Mouse (Mus musculus): ENCODE results near the gene Ednrb. TPM values are rescaled to one million over a fixed set of nuclear protein-coding genes. Genes with fewer than 3 reads are reported as not detected.

Ednrb gene
- polyA plus RNA-seq, 1 experiment from 2014 or later = 106 TPM

DNA sequence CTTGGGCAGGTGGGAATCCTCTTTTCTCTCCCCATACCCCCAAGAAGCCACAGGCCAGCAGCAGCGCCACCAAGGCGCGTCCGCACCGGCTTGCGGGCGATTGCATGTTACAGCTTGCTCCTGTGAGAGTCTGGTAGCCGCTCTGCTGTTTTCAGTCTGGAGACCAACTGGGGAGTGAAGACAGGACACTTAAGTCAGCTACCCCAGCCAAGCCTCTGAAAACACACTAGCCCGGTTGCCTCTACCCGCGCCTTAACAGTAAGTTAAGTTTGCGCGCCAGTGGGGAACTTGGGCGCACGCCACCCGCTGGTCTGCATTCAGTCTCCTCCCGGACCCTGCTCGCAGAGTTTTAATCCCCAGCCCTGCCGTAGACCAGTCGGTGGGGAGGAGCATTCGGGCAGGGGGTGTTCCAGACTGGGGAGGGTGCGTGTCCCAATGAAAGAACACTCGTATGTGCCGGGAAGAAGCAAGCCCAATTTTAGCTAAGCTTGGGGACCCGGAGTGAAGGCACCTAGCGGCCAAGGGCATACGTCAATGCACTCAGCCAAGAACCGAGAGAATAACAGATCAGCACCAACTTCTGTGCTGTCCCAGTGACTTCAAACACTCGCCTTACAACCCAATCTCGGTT is 716 bp downstream of the Ednrb start:
- Histone ChIP-seq H3K27ac (replicated peaks) (peak overlapping the region; percentile 78), H3K4me2 (replicated peaks) (peak overlapping the region; percentile 91), H3K36me3 (no peaks in the 10 kb centered on the region), H3K9ac (replicated peaks) (peak overlapping the region; percentile 63), H3K27me3 (no peaks in the 10 kb centered on the region), H3K4me3 (peak overlapping the region; percentile 61), H3K9me3 (no peaks in the 10 kb centered on the region), H3K4me1 (peaks cover 24% of the 10 kb centered on the region)
- WGBS = under 1% methylated on average over 30 of the region's 30 CpGs
- ATAC-seq (ENCODE audit: low FRiP score, low read depth) = peak; percentile 83

DNA sequence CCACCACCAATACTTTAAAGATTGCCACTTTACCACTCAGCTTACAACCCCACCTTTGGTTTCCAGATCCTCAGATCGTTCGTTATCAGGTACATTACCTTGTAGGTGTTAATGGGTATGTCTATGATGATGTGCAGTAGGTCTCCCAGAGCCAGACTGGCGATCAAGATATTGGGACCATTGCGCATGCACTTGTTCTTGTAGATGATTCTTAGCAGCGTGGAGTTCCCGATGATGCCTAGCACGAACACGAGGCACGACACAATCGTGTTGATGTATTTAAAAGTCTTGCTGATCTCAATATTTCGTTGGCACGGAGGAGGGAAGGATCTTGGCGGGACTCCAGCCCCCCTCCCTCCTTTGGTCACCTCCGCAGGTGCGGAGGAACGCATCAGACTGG is 1.3 kb downstream of the Ednrb start:
- Histone ChIP-seq H3K4me1 (peaks cover 24% of the 10 kb centered on the region), H3K4me2 (replicated peaks) (peak overlapping the region; percentile 91), H3K4me3 (peak overlapping the region; percentile 61), H3K27me3 (no peaks in the 10 kb centered on the region), H3K27ac (replicated peaks) (peak overlapping the region; percentile 78), H3K9ac (replicated peaks) (peak overlapping the region; percentile 63), H3K9me3 (no peaks in the 10 kb centered on the region), H3K36me3 (no peaks in the 10 kb centered on the region)
- WGBS = 8% methylated on average over 16 of the region's 16 CpGs
- no peak for ATAC-seq (ENCODE audit: low FRiP score, low read depth)

DNA sequence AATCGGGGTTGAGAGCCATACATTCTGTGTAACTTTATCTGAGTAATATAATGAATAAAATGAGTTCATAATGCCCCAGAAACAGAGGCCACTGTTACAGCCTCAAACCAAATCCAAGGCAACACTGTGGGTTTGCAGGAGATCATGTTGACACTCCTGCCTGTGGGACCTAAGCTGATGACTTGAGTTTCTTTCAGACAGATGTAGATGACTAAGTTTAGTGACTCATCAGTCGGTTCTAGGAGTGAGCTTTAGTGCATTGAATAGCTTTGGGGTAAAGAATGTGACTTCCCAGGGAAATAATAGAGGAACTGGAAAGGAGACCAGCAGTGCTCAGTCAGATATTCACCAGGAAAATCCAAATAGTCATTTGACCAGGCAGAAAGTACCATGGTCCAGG is 3.8 kb downstream of the Ednrb start:
- H3K4me2 ChIP-seq (replicated peaks) = peak overlapping the region; percentile 91
- no peak for ATAC-seq (ENCODE audit: low FRiP score, low read depth)

DNA sequence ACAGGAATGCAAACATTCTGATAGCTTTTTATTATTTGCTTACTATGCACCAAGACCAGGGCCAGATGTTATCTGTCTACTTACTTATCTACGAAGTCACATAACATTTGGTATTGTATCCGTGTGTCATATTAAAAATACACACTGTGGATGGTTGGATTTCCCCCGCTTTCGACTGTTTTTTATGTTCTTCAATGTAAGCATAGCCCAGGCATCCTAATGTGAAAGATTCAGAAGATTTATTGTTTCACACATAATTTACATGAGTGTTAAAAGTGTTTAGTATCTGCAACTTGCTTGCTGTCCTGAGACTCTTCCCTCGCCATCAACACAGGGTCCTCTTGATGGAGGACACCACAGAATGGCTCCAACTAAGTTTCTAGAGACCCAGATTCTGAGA is 5.3 kb downstream of the Ednrb start:
- Histone ChIP-seq H3K36me3 (no peaks in the 10 kb centered on the region), H3K4me1 (peaks cover 16% of the 10 kb centered on the region), H3K27ac (replicated peaks) (no peak overlapping the region), H3K9me3 (no peaks in the 10 kb centered on the region), H3K4me2 (replicated peaks) (peak overlapping the region; percentile 15; the same call in 1 of the 2 replicates), H3K9ac (replicated peaks) (no peak overlapping the region), H3K27me3 (no peaks in the 10 kb centered on the region), H3K4me3 (no peak overlapping the region)
- ATAC-seq (ENCODE audit: low FRiP score, low read depth) = no peak
- 91% methylated on average over 5 of the region's 5 CpGs for WGBS

More for the DNA sequence above, 3.8 kb downstream of the Ednrb start:
- H3K9me3 ChIP-seq = no peaks in the 10 kb centered on the region
- H3K4me3 ChIP-seq = peak overlapping the region; percentile 61; the same call in 1 of the 2 replicates
- H3K9ac ChIP-seq (replicated peaks) = no peak overlapping the region
- no peaks in the 10 kb centered on the region for H3K36me3 ChIP-seq
- 82% methylated on average over 2 of the region's 2 CpGs for WGBS
- H3K27ac ChIP-seq (replicated peaks) = no peak overlapping the region
- H3K4me1 ChIP-seq = peaks cover 24% of the 10 kb centered on the region
- no peaks in the 10 kb centered on the region for H3K27me3 ChIP-seq

DNA sequence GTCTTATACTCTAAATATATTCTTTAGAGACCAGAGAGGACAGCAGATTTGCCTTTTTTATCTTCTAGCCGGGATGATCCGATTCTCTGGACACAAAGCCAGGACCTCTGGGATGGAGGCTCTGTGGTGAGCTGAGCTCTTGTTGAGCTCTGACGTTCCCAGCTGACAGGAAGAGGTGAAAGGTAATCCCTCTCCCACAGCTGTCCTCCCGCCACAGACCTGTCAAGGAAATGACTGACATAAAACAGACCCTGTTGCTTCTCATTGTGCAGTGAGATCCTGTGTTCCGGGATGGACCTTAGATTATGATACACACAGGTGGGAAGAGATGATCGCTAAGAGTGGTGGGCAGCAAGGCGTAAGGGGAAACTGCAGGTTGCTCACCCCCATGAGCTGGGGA is 9.6 kb downstream of the Ednrb start:
- no peak for ATAC-seq (ENCODE audit: low FRiP score, low read depth)
- Histone ChIP-seq H3K27ac (replicated peaks) (no peak overlapping the region), H3K9me3 (no peaks in the 10 kb centered on the region), H3K4me1 (peaks cover 4% of the 10 kb centered on the region), H3K4me2 (replicated peaks) (no peak overlapping the region), H3K4me3 (no peak overlapping the region), H3K27me3 (no peaks in the 10 kb centered on the region), H3K9ac (replicated peaks) (no peak overlapping the region), H3K36me3 (no peaks in the 10 kb centered on the region)
- WGBS = 48% methylated on average over 7 of the region's 7 CpGs

DNA sequence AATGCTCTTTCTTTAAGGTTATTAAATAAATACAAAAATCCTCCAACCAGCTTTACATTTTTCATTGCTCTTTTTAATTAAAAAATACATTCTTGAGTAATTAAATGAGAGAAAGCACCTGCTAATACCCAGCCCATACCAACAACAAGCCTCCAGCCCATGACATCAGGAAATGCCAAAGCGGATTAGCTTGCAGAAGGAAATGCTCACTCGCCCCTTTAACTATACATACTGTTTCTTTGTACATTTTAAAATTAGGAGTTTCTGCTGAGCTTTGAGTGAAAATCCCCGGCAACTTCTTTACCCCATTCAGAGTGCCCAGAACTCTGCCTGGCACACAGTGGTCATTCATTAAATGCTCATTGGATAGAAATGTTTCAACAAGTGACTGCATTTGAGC is 10.1 kb downstream of the Ednrb start:
- Histone ChIP-seq H3K9ac (replicated peaks) (no peak overlapping the region), H3K4me1 (peaks cover 4% of the 10 kb centered on the region), H3K36me3 (no peaks in the 10 kb centered on the region), H3K27ac (replicated peaks) (no peak overlapping the region), H3K4me2 (replicated peaks) (no peak overlapping the region), H3K27me3 (no peaks in the 10 kb centered on the region), H3K9me3 (no peaks in the 10 kb centered on the region), H3K4me3 (no peak overlapping the region)
- 45% methylated on average over 3 of the region's 3 CpGs for WGBS
- ATAC-seq (ENCODE audit: low FRiP score, low read depth) = no peak

DNA sequence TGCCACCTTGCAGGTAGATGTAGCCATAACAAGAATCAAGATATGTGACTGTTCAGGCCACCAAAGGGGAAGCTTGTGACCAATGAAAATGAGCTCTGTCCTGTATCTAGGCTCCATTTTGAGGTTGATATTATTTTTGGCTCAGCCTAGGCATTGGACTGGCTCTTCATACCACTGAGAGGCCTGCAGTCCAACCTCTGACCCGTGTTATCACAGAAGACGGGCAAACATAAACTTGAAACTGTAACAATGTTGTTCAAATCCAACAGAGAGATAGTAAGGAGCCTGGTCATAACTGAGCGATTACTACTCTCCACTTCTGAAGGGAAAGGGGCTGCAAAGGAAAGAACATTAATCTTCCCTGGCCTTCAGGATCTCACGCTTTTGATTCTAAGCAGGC is 11.7 kb downstream of the Ednrb start:
- no peaks in the 10 kb centered on the region for H3K27me3 ChIP-seq
- no peak for ATAC-seq (ENCODE audit: low FRiP score, low read depth)
- peaks cover 4% of the 10 kb centered on the region for H3K4me1 ChIP-seq
- H3K4me3 ChIP-seq = no peak overlapping the region
- no peaks in the 10 kb centered on the region for H3K36me3 ChIP-seq
- no peaks in the 10 kb centered on the region for H3K9me3 ChIP-seq
- H3K4me2 ChIP-seq (replicated peaks) = no peak overlapping the region
- H3K27ac ChIP-seq (replicated peaks) = no peak overlapping the region
- WGBS = 91% methylated on average over 4 of the region's 4 CpGs
- H3K9ac ChIP-seq (replicated peaks) = no peak overlapping the region

- no peak overlapping the region for H3K4me2 ChIP-seq (replicated peaks)
- no peaks in the 10 kb centered on the region for H3K27me3 ChIP-seq
- 0 out of 2 replicates have a peak, but pooled peaks cover 5% of the 10 kb centered on the region for H3K36me3 ChIP-seq
- peaks cover 4% of the 10 kb centered on the region for H3K4me1 ChIP-seq
- no peak overlapping the region for H3K9ac ChIP-seq (replicated peaks)
- H3K4me3 ChIP-seq = no peak overlapping the region
- H3K27ac ChIP-seq (replicated peaks) = no peak overlapping the region
- no peak for ATAC-seq (ENCODE audit: low FRiP score, low read depth)
- no peaks in the 10 kb centered on the region for H3K9me3 ChIP-seq
- WGBS = 86% methylated on average over 5 of the region's 5 CpGs
Measured at GRCm38 (mm10) chr14:103831007-103831406, 13.2 kb downstream of the Ednrb start.

DNA sequence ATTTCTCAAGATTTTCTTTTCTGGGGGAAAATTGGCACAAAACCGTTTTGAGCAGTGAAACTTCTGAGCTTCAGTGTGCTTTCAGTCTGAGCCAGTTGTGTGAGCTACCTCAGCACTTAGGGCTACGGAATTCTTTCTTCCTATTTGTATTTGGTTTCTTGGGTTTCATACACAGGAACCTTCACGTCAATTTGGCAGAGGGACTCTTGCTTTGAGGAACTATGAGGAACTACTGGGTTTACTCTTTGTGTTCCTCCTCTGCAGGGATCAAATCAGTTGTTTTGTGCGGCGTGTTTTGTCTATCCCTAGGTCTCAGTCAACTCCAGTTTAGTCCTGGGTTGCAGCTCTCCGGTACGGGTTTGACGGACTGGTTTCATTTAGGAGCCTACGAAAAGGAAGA is 17.9 kb downstream of the Ednrb start:
- Histone ChIP-seq H3K4me3 (no peak overlapping the region), H3K4me2 (replicated peaks) (no peak overlapping the region), H3K27ac (replicated peaks) (no peak overlapping the region), H3K36me3 (0 out of 2 replicates have a peak, but pooled peaks cover 5% of the 10 kb centered on the region), H3K9me3 (no peaks in the 10 kb centered on the region), H3K9ac (replicated peaks) (no peak overlapping the region), H3K4me1 (no peaks in the 10 kb centered on the region), H3K27me3 (no peaks in the 10 kb centered on the region)
- no peak for ATAC-seq (ENCODE audit: low FRiP score, low read depth)
- WGBS = 90% methylated on average over 9 of the region's 9 CpGs

GRCm38 (mm10) chr14:103825934-103826333 is 18.3 kb downstream of the Ednrb start:
- Histone ChIP-seq H3K9me3 (no peaks in the 10 kb centered on the region), H3K4me2 (replicated peaks) (no peak overlapping the region), H3K36me3 (peaks cover 8% of the 10 kb centered on the region; the same call in 1 of the 2 replicates), H3K27me3 (no peaks in the 10 kb centered on the region), H3K27ac (replicated peaks) (no peak overlapping the region), H3K4me1 (no peaks in the 10 kb centered on the region), H3K9ac (replicated peaks) (no peak overlapping the region), H3K4me3 (no peak overlapping the region)
- ATAC-seq (ENCODE audit: low FRiP score, low read depth) = no peak
- 97% methylated on average over 5 of the region's 5 CpGs for WGBS

GRCm38 (mm10) chr14:103823501-103823900 is 20.7 kb downstream of the Ednrb start:
- no peak overlapping the region for H3K4me2 ChIP-seq (replicated peaks)
- H3K4me1 ChIP-seq = no peaks in the 10 kb centered on the region
- H3K27me3 ChIP-seq = no peaks in the 10 kb centered on the region
- no peak for ATAC-seq (ENCODE audit: low FRiP score, low read depth)
- 85% methylated on average over 7 of the region's 7 CpGs for WGBS
- H3K27ac ChIP-seq (replicated peaks) = no peak overlapping the region
- peaks cover 22% of the 10 kb centered on the region for H3K36me3 ChIP-seq
- H3K4me3 ChIP-seq = no peak overlapping the region
- no peak overlapping the region for H3K9ac ChIP-seq (replicated peaks)
- no peaks in the 10 kb centered on the region for H3K9me3 ChIP-seq

DNA sequence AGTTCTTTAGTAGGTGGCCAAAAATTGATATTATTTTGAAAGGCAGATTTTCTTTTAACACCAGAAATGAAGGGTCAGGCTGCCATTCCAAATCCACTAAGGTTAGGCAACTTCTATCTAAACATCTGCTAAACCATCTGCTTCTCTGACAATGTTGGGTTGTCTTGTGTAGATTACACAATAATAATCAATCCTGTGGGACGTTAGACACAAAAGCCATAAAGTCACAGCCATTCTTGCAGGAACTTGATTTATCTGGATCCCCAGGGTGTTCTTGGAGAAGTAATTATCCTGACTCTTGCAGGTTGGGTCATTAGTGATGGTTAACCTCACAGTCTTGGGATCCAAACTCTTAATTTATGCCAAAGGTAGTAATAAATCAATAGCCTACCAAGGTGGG is 21.6 kb downstream of the Ednrb start:
- 65% methylated on average over 1 of the region's 1 CpGs for WGBS
- no peaks in the 10 kb centered on the region for H3K4me1 ChIP-seq
- no peaks in the 10 kb centered on the region for H3K27me3 ChIP-seq
- H3K4me3 ChIP-seq = no peak overlapping the region
- H3K27ac ChIP-seq (replicated peaks) = no peak overlapping the region
- ATAC-seq (ENCODE audit: low FRiP score, low read depth) = no peak
- no peak overlapping the region for H3K9ac ChIP-seq (replicated peaks)
- no peak overlapping the region for H3K4me2 ChIP-seq (replicated peaks)
- H3K36me3 ChIP-seq = peaks cover 22% of the 10 kb centered on the region
- H3K9me3 ChIP-seq = no peaks in the 10 kb centered on the region
